Mouse (Mus musculus): ENCODE results near the gene Sned1.

Sned1 gene

DNA sequence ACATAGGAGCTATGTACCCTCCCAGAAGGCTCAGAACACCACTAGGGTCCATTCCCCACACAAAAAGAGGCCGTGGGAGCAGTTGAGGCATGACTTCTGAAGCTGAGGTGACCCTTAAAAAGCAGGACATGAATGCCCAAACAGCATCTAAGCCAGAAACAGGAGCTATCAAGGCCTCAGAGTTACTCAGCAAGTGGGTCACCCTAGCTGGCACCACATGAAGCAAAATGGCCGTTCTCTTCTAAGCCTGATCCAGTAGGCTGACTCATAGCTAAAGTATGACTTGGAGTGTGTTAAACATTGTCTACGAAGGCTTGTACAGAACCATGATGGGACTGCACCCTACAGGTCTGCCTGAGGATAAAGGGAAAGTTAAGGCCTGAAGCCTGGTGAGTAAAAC is 90.8 kb downstream of the Sned1 start:
- DNase-seq, result no peak

DNA sequence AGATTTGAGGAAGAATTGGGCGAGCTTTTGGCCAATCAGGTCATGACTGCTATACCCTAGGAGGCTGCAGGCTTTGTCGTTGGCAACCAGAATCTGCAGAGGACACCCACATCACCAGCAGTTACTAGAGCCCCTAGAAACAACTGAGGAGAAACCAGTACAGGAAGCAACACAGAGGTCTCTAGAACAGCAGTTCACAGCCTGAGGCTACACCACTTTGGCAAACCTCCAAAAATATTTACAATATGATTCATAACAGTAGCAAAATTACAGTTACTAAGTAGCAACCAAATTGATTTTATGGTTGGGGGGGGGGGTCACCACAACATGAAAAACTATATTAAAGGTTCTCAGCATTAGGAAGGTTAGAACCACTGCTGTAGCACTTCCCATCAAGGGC is 99.0 kb downstream of the Sned1 start:
- DNase-seq, result no peak

DNA sequence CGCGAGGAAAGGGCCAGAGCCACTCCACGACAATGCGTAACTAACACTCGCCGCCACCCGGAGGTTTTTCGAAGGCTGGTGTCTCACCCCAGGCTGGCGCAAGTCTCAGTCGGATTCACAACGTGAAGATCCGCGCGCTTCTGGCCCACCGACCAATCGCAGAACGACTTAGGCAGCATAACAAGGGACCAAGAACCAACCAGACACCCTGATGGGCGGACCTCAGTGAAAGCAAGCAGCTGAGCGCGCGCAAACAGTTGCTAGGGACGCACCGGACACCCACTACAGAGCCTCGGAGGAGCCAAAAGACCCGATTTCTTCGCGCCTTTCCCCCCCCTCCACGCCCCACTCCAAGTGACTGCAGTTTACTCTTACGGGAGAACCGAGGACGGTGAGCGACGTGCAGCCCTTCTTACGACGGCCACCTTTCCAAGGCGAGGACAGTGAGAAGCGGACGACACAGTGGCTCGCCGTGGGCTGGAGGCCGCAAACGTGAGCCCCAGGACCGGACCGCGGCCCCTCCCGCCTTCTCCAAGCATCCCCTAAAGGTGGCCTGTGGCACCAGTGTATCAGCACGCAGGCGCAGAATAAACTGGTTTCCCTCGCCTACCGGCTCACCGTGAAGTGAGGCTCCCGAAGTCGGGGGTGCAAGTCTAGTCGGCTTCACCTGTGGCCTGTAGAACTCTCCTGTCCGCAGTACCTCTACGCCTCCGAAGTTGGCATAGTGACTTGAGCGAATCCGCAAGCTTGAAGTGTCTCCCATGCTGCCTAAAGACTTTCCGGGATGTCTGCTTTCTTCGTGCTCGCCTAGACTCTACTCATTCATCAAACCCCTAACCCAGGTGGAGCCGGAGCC is 107.2 kb downstream of the Sned1 start, which contains the start of the genes Ppp1r7 and Pask:
Gene Ppp1r7 (plus strand): TSS at position 207 of the 856 bp plus-strand sequence.
Gene Pask (minus strand): TSS at position 835 of the 856 bp plus-strand sequence.
- DNase-seq, result peak; percentile 98

GRCm38 (mm10) chr1:93343504-93344047 is 107.9 kb downstream of the Sned1 start:
- DNase-seq, result peak; percentile 97

DNA sequence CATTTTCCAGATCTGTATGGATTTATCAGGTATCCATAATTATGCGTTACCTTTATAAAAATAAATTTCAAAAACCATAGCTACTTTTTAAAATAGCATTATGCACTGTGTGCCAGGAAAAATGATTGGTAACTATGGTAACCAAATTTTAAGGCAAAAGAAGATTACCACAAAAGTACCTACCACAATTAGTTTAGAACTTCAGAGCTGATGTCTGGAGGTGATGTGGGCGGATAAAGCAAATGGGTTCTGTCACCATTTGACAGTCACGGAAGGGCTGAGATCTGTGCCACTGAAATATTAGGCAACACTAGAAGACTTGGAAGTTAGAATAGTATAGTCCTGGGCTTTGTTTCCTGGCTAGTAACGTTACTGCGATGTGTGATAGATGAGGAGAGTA is 111.5 kb downstream of the Sned1 start:
- DNase-seq, result no peak

GRCm38 (mm10) chr1:93349701-93350100 is 114.1 kb downstream of the Sned1 start:
- no peak for DNase-seq

Measured in lung, postnatal 36 days (tissue).